Mouse (Mus musculus): ENCODE measurements around the gene Ino80. TPM values are rescaled to one million over a fixed set of nuclear protein-coding genes. Genes with fewer than 3 reads are reported as not detected.

The Ino80 gene
- polyA plus RNA-seq, 1 experiment = 12.9 TPM

DNA sequence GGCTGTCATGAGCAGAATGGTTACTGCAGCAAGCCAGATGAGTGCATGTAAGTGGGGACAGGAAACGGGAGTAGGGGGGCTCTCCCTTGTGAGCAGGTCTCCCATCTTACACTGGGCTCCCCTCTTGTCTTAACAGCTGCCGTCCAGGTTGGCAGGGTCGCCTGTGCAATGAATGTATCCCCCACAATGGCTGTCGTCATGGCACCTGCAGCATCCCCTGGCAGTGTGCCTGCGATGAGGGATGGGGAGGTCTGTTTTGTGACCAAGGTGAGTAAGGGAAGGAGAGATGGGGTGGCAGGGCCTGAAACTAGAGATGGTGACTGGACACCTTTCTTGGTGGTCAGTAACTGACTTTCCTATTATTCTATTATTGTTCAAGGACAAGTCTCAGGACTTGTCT is 148.9 kb downstream of the Ino80 start:
- Histone ChIP-seq H3K4me3 (ENCODE audit: insufficient read depth, low read length) (no peak overlapping the region), H3K27ac (ENCODE audit: insufficient read depth, low read depth, low read length) (no peak overlapping the region), H3K4me1 (ENCODE audit: control insufficient read depth, insufficient read depth, low read length) (no peaks in the 10 kb centered on the region)
- TF ChIP-seq POLR2A (IDR thresholded peaks at IDR 0.05; ENCODE audit: borderline replicate concordance, low read depth, low read length) (no peak), CTCF (IDR thresholded peaks at IDR 0.05; ENCODE audit: low read depth, low read length) (no peak)

DNA sequence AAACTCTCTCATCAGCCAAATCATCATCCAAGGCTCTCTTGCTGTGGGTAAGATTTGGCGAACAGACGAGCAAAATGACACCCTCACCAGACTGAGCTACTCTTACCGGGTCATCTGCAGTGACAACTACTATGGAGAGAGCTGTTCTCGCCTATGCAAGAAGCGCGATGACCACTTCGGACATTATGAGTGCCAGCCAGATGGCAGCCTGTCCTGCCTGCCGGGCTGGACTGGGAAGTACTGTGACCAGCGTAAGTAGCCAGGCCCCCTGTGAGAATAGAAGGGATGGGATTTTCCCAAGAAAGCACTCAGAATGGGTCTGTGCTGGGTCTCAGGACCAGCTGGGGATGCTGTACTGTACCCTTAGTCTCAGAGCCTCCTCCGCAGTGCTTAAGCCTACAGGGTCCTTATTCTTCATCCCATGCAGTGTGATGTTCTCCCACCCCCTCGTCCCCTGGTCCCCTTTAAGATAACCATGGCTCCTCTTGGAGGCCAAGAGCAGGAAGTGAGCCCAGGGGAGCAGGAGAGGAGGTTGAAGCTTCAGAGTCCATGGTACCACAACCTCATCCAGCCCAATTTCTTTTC is 149.5 kb downstream of the Ino80 start:
- H3K4me1 ChIP-seq (ENCODE audit: control insufficient read depth, insufficient read depth, low read length) = no peaks in the 10 kb centered on the region
- TF ChIP-seq POLR2A (IDR thresholded peaks at IDR 0.05; ENCODE audit: borderline replicate concordance, low read depth, low read length) (no peak), CTCF (IDR thresholded peaks at IDR 0.05; ENCODE audit: low read depth, low read length) (no peak)
- no peak overlapping the region for H3K27ac ChIP-seq (ENCODE audit: insufficient read depth, low read depth, low read length)
- no peak overlapping the region for H3K4me3 ChIP-seq (ENCODE audit: insufficient read depth, low read length)

DNA sequence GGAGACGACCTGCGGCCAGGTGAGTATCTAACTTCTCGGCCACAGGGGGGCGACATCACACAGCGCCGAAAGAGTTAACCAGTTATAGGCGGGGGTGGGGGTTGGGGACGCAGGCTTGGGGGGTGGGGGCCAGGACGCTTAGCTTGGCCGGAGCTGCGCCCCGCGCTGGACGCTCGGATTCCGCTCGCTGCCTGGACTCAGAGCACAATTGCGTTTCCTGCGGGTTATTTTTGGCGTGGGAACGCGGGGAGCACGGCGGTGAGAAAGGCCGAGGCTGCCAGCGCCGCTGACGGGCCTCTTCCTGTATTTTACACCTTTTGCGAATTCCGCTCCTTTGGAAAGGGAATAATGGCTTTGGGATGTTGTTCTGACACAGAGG is 150.4 kb downstream of the Ino80 start:
- H3K4me3 ChIP-seq (ENCODE audit: insufficient read depth, low read length) = peak overlapping the region; percentile 13; the same call in 1 of the 2 replicates
- H3K4me1 ChIP-seq (ENCODE audit: control insufficient read depth, insufficient read depth, low read length) = peaks cover under 1% of the 10 kb centered on the region
- H3K27ac ChIP-seq (ENCODE audit: insufficient read depth, low read depth, low read length) = no peak overlapping the region
- TF ChIP-seq POLR2A (IDR thresholded peaks at IDR 0.05; ENCODE audit: borderline replicate concordance, low read depth, low read length) (no peak), CTCF (IDR thresholded peaks at IDR 0.05; ENCODE audit: low read depth, low read length) (peak; percentile 68)

DNA sequence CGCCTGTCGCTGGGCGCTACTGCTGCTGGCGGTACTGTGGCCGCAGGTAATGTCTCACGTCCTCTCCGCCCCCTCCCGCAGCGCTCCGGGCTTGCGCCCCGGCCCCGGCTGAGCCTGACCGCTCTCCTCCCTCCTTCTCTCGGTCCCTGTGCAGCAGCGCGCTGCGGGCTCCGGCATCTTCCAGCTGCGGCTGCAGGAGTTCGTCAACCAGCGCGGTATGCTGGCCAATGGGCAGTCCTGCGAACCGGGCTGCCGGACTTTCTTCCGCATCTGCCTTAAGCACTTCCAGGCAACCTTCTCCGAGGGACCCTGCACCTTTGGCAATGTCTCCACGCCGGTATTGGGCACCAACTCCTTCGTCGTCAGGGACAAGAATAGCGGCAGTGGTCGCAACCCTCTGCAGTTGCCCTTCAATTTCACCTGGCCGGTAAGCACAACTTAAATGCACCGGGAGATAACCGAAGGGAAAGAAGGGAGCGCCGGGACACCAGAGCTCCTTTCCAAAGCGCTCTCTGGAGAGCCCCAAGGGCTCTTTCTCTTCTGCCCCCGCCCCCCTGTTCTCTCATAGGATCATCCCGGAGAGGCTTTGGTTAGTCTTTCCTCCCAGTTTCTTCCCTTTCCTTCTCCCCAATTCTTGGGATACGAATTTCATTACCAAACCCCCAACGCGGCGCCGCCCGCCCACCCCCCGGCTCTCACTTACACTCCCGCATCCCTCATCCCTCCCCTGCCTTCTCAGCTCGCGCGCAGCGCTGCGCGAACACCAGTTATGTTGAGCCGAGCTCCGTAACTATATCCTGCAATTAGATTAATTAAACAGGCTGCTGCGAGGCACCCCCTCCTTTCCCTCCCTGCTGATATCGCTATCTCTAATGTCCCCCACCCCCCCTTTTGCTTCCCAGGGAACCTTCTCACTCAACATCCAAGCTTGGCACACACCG is 151.1 kb downstream of the Ino80 start:
- Histone ChIP-seq H3K27ac (ENCODE audit: insufficient read depth, low read depth, low read length) (no peak overlapping the region), H3K4me1 (ENCODE audit: control insufficient read depth, insufficient read depth, low read length) (peaks cover 6% of the 10 kb centered on the region)
- no peak for TF ChIP-seq POLR2A (IDR thresholded peaks at IDR 0.05; ENCODE audit: borderline replicate concordance, low read depth, low read length)
- no peak for TF ChIP-seq CTCF (IDR thresholded peaks at IDR 0.05; ENCODE audit: low read depth, low read length)

DNA sequence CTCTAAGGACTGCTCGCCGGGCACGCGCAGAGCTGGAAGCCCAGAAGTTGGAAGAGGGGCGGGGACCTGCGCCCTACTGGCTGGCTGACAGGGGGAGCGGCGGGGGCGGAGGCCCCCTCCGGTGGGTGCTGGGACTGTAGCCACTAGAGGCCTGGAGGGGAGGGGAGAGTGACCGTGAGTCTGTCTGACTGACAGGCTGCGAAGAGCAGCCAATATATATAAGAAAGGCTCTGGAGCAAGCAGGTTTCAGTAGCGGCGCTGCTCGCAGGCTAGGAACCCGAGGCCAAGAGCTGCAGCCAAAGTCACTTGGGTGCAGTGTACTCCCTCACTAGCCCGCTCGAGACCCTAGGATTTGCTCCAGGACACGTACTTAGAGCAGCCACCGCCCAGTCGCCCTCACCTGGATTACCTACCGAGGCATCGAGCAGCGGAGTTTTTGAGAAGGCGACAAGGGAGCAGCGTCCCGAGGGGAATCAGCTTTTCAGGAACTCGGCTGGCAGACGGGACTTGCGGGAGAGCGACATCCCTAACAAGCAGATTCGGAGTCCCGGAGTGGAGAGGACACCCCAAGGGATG is 151.8 kb downstream of the Ino80 start, which contains the start of gene Dll4:
TSS of gene Dll4 (plus strand) at position 217 of the 576 bp plus-strand sequence.
- no peak within 1 kb of the TSS for H3K27ac ChIP-seq (ENCODE audit: insufficient read depth, low read depth, low read length)
- H3K4me3 ChIP-seq (ENCODE audit: insufficient read depth, low read length) = peak within 1 kb of the TSS; percentile 38

More for the DNA sequence above, 151.1 kb downstream of the Ino80 start:
- peak overlapping the region; percentile 38 for H3K4me3 ChIP-seq (ENCODE audit: insufficient read depth, low read length)

DNA sequence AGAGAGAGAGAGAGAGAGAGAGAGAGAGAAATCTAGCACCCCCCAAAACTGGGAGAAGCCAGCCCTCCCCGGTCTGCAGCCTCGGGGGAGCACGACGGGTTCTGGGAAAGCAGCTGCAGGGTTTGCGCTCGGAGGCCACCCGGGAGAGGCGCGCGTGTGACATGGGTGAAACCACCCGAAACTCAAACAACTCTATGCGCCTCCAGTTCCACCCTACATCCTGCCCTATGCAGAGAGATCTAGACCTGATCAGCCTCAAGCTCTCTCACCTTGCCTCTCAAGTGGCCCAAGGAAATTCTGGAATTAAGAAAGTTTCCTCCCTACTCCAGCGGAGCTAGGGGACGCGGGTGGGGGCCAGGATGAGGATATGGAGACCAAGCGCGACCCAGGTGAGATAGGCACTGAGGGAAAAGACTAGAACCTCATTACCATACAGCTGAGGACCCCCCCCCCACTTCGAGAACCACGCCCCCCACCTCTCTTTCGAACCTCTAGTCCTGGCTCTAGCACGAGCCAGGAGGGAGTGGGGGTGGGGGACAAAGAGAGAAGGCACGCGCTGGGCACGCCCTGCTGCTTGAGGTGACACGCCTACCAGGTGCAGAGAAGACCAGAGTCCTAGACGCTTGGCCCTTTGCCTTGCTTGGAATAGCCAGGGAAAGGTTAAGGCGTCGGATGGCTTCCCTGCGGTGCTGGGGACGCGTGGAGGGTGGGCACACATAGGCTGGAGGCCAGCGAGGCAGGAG is 152.7 kb downstream of the Ino80 start:
- no peak for TF ChIP-seq CTCF (IDR thresholded peaks at IDR 0.05; ENCODE audit: low read depth, low read length)
- Histone ChIP-seq H3K4me3 (ENCODE audit: insufficient read depth, low read length) (peak overlapping the region; percentile 38), H3K27ac (ENCODE audit: insufficient read depth, low read depth, low read length) (no peak overlapping the region), H3K4me1 (ENCODE audit: control insufficient read depth, insufficient read depth, low read length) (peaks cover 18% of the 10 kb centered on the region)

More for the DNA sequence above, 151.8 kb downstream of the Ino80 start, which contains the start of gene Dll4:
- peaks cover 14% of the 10 kb centered on the region for H3K4me1 ChIP-seq (ENCODE audit: control insufficient read depth, insufficient read depth, low read length)
- TF ChIP-seq POLR2A (IDR thresholded peaks at IDR 0.05; ENCODE audit: borderline replicate concordance, low read depth, low read length) (no peak), CTCF (IDR thresholded peaks at IDR 0.05; ENCODE audit: low read depth, low read length) (no peak)

DNA sequence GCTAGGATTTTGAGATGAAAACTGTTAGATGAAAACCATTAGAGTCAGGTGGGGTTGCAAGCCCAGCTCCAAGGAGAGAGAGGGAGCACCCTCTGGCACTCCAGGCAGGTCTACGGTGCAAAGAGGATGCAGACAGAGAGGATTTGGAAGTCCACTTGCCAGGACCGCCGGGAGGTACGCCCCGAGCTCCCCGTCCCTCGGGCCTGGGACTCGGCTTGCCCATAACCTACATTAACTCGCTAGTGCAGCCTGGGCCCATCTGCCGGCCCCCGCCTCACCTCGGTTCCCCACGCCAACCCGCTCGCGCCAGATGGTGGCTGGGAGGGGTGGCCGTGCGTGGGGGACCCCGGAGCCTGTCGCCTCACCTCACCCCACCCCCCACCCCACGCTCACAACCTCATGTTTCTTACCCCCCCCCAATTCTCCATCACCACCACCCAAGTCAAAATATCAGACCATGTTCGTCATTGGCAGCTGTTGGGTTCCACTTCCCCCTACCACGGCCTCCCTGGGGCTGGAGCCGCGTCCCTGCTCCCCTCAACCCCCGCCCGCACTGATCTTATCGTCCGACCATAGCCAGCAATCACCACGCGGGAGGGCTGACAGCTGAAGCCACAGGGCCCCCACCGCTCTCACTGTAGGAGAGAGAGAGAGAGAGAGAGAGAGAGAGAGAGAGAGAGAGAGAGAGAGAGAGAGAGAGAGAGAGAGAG is 153.5 kb downstream of the Ino80 start:
- no peak for TF ChIP-seq POLR2A (IDR thresholded peaks at IDR 0.05; ENCODE audit: borderline replicate concordance, low read depth, low read length)
- no peak for TF ChIP-seq CTCF (IDR thresholded peaks at IDR 0.05; ENCODE audit: low read depth, low read length)
- Histone ChIP-seq H3K4me3 (ENCODE audit: insufficient read depth, low read length) (peak overlapping the region; percentile 5; the same call in 1 of the 2 replicates), H3K4me1 (ENCODE audit: control insufficient read depth, insufficient read depth, low read length) (peaks cover 18% of the 10 kb centered on the region), H3K27ac (ENCODE audit: insufficient read depth, low read depth, low read length) (no peak overlapping the region)

Other genes with a start within 250 kb of the Ino80 start
- not detected in 2 replicates for gene Ppp1r14d, start 247.8 kb downstream of the Ino80 start, polyA plus RNA-seq (2012; ENCODE audit: insufficient read depth, insufficient read length, missing spikeins)
- gene Spint1, start 240.3 kb downstream of the Ino80 start, polyA plus RNA-seq (2012; ENCODE audit: insufficient read depth, insufficient read length, missing spikeins) = 3.7 and 4.3 TPM in 2 replicates
- gene Rhov, start 206.4 kb downstream of the Ino80 start, polyA plus RNA-seq (2012; ENCODE audit: insufficient read depth, insufficient read length, missing spikeins) = 2.2 and 2.7 TPM in 2 replicates
- gene Vps18, start 188.9 kb downstream of the Ino80 start, polyA plus RNA-seq (2012; ENCODE audit: insufficient read depth, insufficient read length, missing spikeins) = 33.6 and 34.1 TPM in 2 replicates
- not detected in 2 replicates for gene Dll4, start 151.9 kb downstream of the Ino80 start, polyA plus RNA-seq (2012; ENCODE audit: insufficient read depth, insufficient read length, missing spikeins)
- gene Chac1, start 126.5 kb downstream of the Ino80 start, polyA plus RNA-seq (2012; ENCODE audit: insufficient read depth, insufficient read length, missing spikeins) = 0.44 TPM in 1 of 2 replicates, not detected in the other
- gene Exd1, start 69.9 kb upstream of the Ino80 start, polyA plus RNA-seq (2012; ENCODE audit: insufficient read depth, insufficient read length, missing spikeins) = 0.80 and 1.0 TPM in 2 replicates
- gene Chp1, start 70.0 kb upstream of the Ino80 start, polyA plus RNA-seq (2012; ENCODE audit: insufficient read depth, insufficient read length, missing spikeins) = 84.2 and 90.0 TPM in 2 replicates
- gene Nusap1, start 140.6 kb upstream of the Ino80 start, polyA plus RNA-seq (2012; ENCODE audit: insufficient read depth, insufficient read length, missing spikeins) = 45.1 and 50.3 TPM in 2 replicates
- 9.9 and 10.1 TPM in 2 replicates for gene Oip5, start 140.8 kb upstream of the Ino80 start, polyA plus RNA-seq (2012; ENCODE audit: insufficient read depth, insufficient read length, missing spikeins)
- 12.3 and 15.4 TPM in 2 replicates for gene Ndufaf1, start 185.1 kb upstream of the Ino80 start, polyA plus RNA-seq (2012; ENCODE audit: insufficient read depth, insufficient read length, missing spikeins)
- 22.2 and 30.7 TPM in 2 replicates for gene Rtf1, start 197.4 kb upstream of the Ino80 start, polyA plus RNA-seq (2012; ENCODE audit: insufficient read depth, insufficient read length, missing spikeins)